Mouse (Mus musculus) forebrain, embryonic 10.5 days (tissue): Measurements from ENCODE around the gene Egfl7. TPM values are rescaled to one million over a fixed set of nuclear protein-coding genes. Genes with fewer than 3 reads are reported as not detected.

Experiments
- DNase-seq: peaks from one replicate; pipeline ENCODE4 v3.0.0-alpha.2; 2017; ENCODE audit warnings: low spot score; ENCODE audit errors: extremely low spot score
- H3K27ac ChIP-seq: fragments of 300-500 bp; sonication (generic); 2 replicates; pipeline ENCODE4 v1.5.1; 2016; ENCODE audit warnings: mild to moderate bottlenecking
- H3K27me3 ChIP-seq: fragments of 300-500 bp; sonication (generic); 2 replicates; pipeline ENCODE4 v1.6.1; 2016; ENCODE audit warnings: mild to moderate bottlenecking; ENCODE audit not compliant: poor library complexity, severe bottlenecking
- H3K36me3 ChIP-seq: fragments of 300-500 bp; sonication (generic); replicated peaks from 2 replicates; pipeline ENCODE4 v1.6.1; 2016; ENCODE audit warnings: mild to moderate bottlenecking, moderate library complexity
- H3K4me1 ChIP-seq: fragments of 300-500 bp; sonication (generic); 2 replicates; pipeline ENCODE4 v1.6.1; 2016
- H3K4me3 ChIP-seq: fragments of 300-500 bp; sonication (generic); 2 replicates; pipeline ENCODE4 v1.5.1; 2016; ENCODE audit warnings: mild to moderate bottlenecking, moderate library complexity
- H3K9me3 ChIP-seq: fragments of 300-500 bp; sonication (generic); 2 replicates; pipeline ENCODE4 v1.6.1; 2016; ENCODE audit warnings: mild to moderate bottlenecking, moderate library complexity
- WGBS: fragments of 180-500 bp; shearing (Covaris S2); methylation state at CpG from one replicate; pipeline ENCODE4 v1.1.7; 2016; 5-methylcytosine and 5-hydroxymethylcytosine counted together
- polyA plus RNA-seq: library from polyadenylated mRNA; unstranded; fragments of >200 nt; fragmentation: Nextera tagmentation; extraction: Ambion mirVana; gene quantifications from 2 replicates; pipeline ENCODE4 v1.2.1, GENCODE M21; 2016

The Egfl7 gene
- polyA plus RNA-seq, 1 experiment from 2014 or later = 89.9 TPM

DNA sequence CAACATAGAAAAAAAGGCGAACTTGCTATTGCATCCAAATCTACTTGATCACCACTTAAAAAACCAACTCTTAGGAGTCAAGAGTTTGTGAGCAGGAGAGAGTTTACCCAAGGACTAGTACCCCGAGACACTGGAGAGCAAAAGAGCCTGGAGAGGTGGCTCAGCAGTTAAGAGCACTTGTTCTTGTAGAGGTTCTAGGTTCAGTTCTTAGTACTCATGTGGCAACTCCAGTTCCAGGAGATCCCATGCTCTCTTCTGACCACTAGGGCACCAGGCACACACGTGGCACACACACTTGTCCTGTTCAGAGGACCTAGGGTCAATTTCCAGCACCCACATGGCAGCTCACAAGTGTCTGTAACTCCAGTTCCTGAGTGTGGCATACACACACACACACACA is 46.3 kb downstream of the Egfl7 start:
- peaks cover 46% of the 10 kb centered on the region for H3K4me1 ChIP-seq
- no peak overlapping the region for H3K4me3 ChIP-seq
- no peak for DNase-seq
- no peak overlapping the region for H3K27ac ChIP-seq
- peaks cover 13% of the 10 kb centered on the region for H3K27me3 ChIP-seq
- H3K36me3 ChIP-seq = no peaks in the 10 kb centered on the region
- 72% methylated on average over 3 of the region's 3 CpGs for WGBS
- H3K9me3 ChIP-seq = no peaks in the 10 kb centered on the region

DNA sequence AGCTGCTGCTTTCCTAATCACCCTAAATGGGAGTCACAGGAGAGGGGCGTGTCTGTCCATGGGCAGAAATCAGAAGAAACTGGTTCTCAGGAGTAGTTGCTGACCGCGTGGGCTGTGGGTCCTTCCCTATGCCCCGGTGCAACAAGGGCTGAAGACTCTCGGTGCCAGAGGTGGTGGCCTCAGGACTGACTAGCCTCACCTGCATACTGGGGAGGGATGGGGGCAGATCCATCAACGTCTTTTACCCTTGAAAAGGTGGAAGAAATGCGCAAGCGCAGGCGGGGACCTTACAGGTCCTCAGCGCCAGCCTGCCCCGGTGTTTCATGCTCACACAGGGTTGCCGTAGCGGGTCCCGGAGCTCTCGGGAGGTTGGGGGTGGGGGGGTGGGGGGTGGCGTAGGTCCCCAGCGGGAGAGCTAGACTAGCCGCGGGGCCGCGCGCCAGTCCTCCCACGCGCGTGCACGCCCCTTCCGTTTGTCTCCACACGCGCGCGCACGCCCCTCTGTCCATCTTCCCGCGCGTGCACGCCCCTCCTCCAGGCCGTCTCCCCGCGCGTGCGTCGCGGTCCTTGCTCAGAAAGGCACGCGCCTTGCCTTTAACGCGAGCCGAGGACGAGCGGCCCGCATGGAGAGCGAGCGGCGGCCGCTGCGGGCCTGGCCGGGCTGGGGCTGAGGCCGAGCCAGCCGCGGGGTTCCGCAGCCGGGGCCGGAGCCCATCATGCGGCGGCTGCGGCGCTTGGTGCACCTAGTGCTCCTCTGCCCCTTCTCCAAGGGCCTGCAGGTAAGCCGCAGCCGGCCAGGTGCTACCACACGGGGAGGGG is 48.3 kb downstream of the Egfl7 start, which contains the start of gene Fam69b:
TSS of gene Fam69b (plus strand) at position 537 of the 819 bp plus-strand sequence.
- Histone ChIP-seq H3K4me1 (peaks cover 45% of the 10 kb centered on the region), H3K36me3 (peaks cover 11% of the 10 kb centered on the region), H3K4me3 (peak within 1 kb of the TSS; percentile 84), H3K27ac (peak within 1 kb of the TSS; percentile 95), H3K27me3 (peaks cover 13% of the 10 kb centered on the region), H3K9me3 (no peaks in the 10 kb centered on the region)
- DNase-seq = peak; percentile 75
- WGBS = under 1% methylated on average over 69 of the region's 70 CpGs

DNA sequence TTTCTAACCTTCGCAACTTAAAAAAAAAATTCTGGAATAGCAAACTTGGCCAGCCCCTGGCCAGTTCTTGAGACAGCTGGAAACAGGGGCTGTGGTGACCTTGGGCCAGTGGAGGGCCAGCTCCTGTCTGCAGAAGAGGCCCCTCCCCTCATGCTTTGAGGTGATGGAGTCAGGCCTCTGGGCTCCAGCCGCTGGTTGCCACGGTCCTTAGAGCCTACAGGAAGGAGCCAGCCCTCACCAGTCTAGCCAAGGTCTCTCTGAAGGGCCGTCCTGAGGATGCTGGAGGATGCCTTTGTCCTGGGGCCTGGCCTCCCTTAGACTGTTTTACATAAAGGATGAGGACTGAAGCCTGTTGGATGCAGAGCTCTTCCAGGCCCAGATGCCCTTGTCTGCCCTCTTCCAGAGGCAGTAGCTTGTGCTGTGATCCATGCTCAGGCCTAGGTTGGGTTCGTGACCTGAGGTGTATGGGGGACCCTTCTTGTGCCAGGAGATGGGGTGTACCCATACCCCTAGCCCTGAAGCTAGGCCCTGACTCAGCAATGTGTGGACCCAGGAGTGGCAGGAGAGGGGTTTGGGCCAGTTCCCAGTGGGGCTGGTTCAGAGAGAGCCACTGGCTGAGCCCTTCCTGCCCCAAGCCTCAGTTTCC is 49.1 kb downstream of the Egfl7 start:
- 20% methylated on average over 5 of the region's 5 CpGs for WGBS
- Histone ChIP-seq H3K9me3 (no peaks in the 10 kb centered on the region), H3K4me3 (peak overlapping the region; percentile 84), H3K27ac (peak overlapping the region; percentile 95), H3K4me1 (peaks cover 50% of the 10 kb centered on the region), H3K27me3 (peaks cover 13% of the 10 kb centered on the region), H3K36me3 (peaks cover 19% of the 10 kb centered on the region)
- peak; percentile 47 for DNase-seq

DNA sequence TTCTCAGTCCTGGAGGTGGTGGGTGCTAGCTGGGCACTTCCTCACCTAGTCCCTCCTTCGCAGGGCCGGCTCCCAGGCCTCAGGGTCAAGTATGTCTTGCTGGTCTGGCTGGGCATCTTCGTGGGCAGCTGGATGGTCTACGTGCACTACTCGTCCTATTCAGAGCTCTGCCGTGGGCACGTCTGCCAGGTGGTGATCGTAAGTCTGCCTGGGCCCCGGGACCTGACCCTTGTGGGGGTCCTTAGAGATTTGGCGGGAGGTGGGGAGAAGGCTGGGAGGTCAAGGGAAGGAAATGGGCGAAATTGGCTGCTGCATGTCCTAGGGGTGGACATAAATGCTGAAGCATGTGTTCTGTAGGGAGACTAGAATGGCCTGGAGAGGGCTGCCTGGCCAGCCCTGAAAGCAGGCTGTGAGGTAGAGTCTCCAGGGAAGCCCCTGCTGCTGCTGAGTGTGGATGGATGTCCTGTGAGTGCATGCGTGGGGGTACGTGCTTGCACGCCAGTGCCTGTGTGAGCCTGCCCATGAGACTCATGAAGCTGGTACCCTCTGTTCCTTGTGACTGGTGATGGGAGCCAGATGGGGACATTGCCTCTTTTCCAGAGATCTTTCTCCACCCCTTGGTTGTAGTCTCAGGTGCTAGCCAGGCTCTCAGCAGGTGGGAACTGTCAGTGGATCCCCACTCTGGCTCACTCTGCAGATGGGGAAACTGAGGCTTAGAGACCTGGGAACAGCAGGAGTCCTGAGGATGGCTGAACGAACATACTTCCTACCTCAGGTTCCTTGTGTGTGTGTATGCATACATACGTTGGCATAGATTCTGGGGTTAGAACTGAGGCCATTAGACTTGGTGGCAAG is 53.0 kb downstream of the Egfl7 start:
- H3K36me3 ChIP-seq = peaks cover 57% of the 10 kb centered on the region
- H3K27ac ChIP-seq = no peak overlapping the region
- 92% methylated on average over 16 of the region's 16 CpGs for WGBS

DNA sequence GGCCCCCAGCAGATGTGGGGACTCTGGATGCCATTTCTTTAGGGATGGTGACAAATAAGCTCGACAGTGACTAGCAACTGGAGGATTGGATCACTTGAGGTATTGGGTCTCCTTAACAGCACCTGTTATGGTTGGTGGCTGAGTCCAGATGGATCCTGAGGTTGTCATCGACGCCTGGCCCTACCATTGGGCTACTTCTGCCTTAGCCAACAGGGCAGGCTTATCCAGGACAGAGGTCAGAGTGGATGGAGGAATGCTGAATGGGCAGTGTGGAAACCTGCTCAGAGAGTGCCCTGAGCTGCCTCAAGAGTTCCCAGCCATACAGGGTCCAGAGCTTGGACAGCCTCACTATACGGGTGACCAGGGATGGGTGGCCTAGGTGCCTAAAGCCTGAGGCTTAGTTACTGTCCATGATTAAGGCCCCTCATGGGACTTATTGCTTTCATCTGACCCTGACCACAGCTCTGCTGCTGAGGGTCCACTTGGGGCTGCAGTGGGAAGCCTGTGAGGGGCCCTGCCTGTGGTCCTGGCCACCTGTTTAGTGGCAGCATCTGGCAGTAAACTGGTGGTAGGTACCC is 54.2 kb downstream of the Egfl7 start:
- 68% methylated on average over 4 of the region's 4 CpGs for WGBS
- no peak overlapping the region; the same call in 1 of the 2 replicates for H3K27ac ChIP-seq

More for the DNA sequence above, 53.0 kb downstream of the Egfl7 start:
- H3K9me3 ChIP-seq = no peaks in the 10 kb centered on the region
- H3K4me1 ChIP-seq = peaks cover 77% of the 10 kb centered on the region
- DNase-seq = no peak
- no peak overlapping the region for H3K4me3 ChIP-seq
- H3K27me3 ChIP-seq = 0 out of 2 replicates have a peak, but pooled peaks cover under 1% of the 10 kb centered on the region

DNA sequence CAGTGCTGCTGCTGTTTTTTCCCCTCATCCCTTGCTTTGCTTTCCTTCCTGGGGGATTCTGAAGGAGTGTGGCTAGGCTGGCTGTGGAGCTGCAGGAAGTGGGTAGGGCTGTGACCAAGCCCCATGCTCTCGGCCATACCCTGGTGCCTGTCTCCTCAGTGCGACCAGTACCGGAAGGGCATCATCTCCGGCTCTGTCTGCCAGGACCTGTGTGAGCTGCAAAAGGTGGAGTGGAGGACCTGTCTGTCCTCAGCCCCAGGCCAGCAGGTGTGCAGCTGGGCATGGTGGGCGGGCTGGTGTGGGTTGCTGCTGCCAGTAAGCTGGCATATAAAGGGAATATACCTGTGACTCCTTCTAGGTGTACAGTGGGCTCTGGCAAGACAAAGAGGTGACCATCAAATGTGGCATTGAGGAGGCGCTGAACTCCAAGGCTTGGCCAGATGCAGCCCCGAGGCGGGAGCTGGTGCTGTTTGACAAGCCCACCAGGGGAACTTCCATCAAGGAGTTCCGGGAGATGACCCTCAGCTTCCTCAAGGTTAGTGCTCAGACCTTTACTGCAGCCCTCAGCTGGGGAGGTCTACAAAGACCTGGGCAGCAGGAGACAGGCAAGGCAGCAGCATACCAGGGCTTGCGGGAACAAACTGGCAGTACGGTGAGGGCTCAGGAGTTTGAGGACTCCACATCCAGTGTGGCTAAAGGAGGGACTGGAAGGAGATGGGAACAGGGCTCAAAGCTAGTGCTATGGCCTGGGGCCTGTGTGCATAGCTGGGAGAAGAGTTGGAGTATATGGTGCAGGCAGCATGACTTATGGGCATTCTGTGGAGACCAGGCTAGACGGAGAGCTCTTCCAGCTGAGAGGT is 55.0 kb downstream of the Egfl7 start:
- H3K4me3 ChIP-seq = no peak overlapping the region

More for the DNA sequence above, 54.2 kb downstream of the Egfl7 start:
- H3K4me3 ChIP-seq = no peak overlapping the region
- H3K4me1 ChIP-seq = peaks cover 77% of the 10 kb centered on the region
- no peaks in the 10 kb centered on the region for H3K9me3 ChIP-seq
- peaks cover 70% of the 10 kb centered on the region for H3K36me3 ChIP-seq
- no peaks in the 10 kb centered on the region for H3K27me3 ChIP-seq
- no peak for DNase-seq

DNA sequence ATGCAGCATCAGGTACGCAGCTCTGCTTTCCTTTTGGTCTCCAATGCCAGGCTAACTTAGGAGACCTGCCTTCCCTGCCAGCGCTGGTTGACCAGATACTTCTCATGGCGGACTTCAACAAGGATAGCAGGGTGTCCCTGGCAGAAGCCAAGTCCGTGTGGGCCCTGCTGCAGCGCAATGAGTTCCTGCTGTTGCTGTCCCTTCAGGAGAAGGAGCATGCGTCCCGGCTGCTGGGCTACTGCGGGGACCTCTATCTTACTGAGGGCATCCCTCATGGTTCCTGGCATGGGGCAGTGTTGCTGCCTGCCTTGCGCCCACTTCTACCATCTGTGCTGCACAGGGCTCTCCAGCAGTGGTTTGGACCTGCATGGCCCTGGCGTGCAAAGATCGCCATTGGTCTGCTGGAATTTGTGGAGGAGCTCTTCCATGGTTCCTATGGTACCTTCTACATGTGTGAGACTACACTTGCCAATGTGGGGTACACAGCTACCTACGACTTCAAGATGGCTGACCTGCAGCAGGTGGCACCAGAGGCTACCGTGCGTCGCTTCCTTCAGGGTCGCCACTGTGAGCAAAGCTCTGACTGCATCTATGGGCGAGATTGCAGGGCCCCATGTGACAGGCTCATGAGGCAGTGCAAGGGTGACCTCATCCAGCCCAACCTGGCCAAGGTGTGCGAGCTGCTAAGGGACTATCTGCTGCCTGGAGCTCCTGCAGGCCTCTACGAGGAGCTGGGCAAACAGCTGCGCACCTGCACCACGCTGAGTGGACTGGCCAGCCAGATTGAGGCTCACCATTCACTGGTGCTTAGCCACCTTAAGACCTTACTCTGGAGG is 55.9 kb downstream of the Egfl7 start:
- DNase-seq = no peak
- peaks cover 72% of the 10 kb centered on the region for H3K36me3 ChIP-seq
- no peaks in the 10 kb centered on the region for H3K9me3 ChIP-seq
- H3K27me3 ChIP-seq = no peaks in the 10 kb centered on the region
- peaks cover 72% of the 10 kb centered on the region for H3K4me1 ChIP-seq
- H3K27ac ChIP-seq = no peak overlapping the region
- 68% methylated on average over 21 of the region's 21 CpGs for WGBS
- H3K4me3 ChIP-seq = 0 out of 2 replicates have a peak overlapping the region, but pooled peaks have one; percentile 13

More for the DNA sequence above, 55.0 kb downstream of the Egfl7 start:
- no peaks in the 10 kb centered on the region for H3K9me3 ChIP-seq
- no peaks in the 10 kb centered on the region for H3K27me3 ChIP-seq
- peaks cover 72% of the 10 kb centered on the region for H3K36me3 ChIP-seq
- WGBS = 73% methylated on average over 12 of the region's 12 CpGs
- no peak for DNase-seq
- H3K4me1 ChIP-seq = peaks cover 72% of the 10 kb centered on the region
- peak overlapping the region; percentile 44 for H3K27ac ChIP-seq

DNA sequence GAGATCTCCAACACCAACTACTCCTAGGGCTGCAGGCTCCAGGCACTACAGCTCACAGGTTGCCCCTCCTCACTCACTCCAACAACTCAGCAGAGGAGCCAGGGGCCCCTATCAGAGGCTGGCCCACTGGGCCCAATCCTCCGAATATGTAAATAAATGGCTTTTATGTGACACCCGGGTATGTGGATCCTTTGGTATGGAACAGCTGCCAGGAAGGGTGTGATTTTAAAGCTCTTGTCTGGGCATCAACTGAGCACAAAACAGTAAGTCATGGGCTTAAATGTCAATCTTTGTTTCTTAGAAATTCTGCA is 56.5 kb downstream of the Egfl7 start:
- 67% methylated on average over 2 of the region's 2 CpGs for WGBS
- no peak for DNase-seq
- H3K4me1 ChIP-seq = peaks cover 71% of the 10 kb centered on the region
- H3K4me3 ChIP-seq = no peak overlapping the region
- H3K9me3 ChIP-seq = no peaks in the 10 kb centered on the region
- no peak overlapping the region for H3K27ac ChIP-seq
- H3K36me3 ChIP-seq = peaks cover 72% of the 10 kb centered on the region
- no peaks in the 10 kb centered on the region for H3K27me3 ChIP-seq

DNA sequence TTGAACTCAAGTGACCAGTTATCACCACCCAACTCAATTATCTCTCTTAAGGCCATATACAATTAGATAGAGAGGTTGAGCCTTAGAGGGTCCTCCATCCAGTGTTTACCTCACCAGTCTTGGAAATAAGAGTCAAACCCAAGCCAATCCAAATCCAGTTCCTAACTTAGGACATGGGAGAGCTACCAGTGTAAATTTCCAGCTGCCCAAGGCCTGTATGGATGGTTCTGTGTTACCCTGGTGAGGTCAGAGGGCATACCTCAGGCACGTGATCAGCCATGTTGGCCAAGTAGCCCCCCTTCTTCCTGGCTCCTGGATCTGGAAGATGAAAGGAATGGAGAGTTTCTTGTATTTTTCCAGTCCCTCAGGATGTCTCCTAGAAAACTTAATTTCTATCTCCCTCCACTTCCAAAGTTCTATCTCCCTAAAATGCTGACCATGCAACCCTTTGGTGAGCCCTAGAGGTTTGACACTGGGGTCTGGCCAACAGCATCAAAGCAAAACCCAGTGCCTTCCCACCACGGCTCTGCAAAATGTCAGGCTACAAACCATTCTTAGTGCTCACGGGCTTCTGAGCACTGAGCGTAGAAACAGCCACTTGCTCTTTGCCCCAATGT is 57.6 kb downstream of the Egfl7 start:
- DNase-seq = no peak
- no peak overlapping the region for H3K27ac ChIP-seq
- peaks cover 68% of the 10 kb centered on the region for H3K36me3 ChIP-seq
- 88% methylated on average over 4 of the region's 4 CpGs for WGBS
- no peaks in the 10 kb centered on the region for H3K9me3 ChIP-seq
- no peaks in the 10 kb centered on the region for H3K27me3 ChIP-seq
- peaks cover 67% of the 10 kb centered on the region for H3K4me1 ChIP-seq
- H3K4me3 ChIP-seq = peak overlapping the region; percentile 79; the same call in 1 of the 2 replicates

DNA sequence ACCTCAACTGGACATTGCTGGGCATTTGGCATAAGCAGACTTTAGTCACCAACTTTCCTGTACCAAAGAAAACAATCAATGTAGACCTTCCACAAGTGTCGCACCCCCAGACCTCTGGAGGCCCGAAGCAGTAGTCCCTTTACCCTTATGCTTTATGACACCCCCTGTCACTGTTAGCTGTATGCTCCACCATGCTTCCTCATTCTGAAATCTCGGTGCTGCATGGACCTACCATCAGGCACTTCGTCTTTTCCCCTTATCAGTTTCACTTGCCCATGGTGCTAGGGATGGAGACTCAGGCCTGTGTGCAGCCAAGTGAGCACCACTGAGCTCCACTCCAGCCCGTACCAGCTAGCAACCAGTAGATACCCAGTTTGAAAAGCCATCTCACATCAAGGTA is 58.2 kb downstream of the Egfl7 start:
- Histone ChIP-seq H3K4me1 (peaks cover 61% of the 10 kb centered on the region), H3K27me3 (no peaks in the 10 kb centered on the region), H3K9me3 (no peaks in the 10 kb centered on the region), H3K4me3 (peak overlapping the region; percentile 79), H3K36me3 (peaks cover 62% of the 10 kb centered on the region), H3K27ac (peak overlapping the region; percentile 93)
- no peak for DNase-seq
- WGBS = 87% methylated on average over 5 of the region's 5 CpGs

DNA sequence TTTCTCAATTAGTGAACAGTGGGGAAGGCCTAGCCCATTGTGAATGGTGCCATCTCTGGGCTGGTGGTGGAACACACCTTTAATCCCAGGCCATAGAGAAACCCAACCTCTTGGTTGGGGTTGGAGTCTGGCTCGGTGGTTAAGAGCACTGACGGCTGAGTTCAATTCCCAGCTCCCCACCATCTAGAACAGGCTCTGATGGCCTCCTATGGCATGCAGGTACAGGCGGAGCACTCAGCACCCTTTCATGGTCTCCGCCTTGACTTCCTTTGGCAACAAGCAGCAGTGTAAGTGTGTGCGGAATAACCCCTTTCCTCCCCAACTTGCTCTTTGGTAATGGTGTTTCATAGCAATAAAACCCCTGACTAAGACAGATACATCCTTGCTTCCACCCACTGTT is 58.8 kb downstream of the Egfl7 start:
- H3K27me3 ChIP-seq = no peaks in the 10 kb centered on the region
- H3K9me3 ChIP-seq = no peaks in the 10 kb centered on the region
- 77% methylated on average over 5 of the region's 5 CpGs for WGBS
- H3K36me3 ChIP-seq = peaks cover 57% of the 10 kb centered on the region
- peak overlapping the region; percentile 79 for H3K4me3 ChIP-seq
- DNase-seq = no peak
- H3K27ac ChIP-seq = peak overlapping the region; percentile 93
- peaks cover 58% of the 10 kb centered on the region for H3K4me1 ChIP-seq
